Mouse (Mus musculus) embryo, embryonic 9.5 days (tissue): ENCODE data around the gene Fn1.

Experiments
- DNase-seq: peaks from one replicate; pipeline ENCODE4 v3.0.0-alpha.2; 2017; ENCODE audit errors: extremely low spot score

The Fn1 gene

DNA sequence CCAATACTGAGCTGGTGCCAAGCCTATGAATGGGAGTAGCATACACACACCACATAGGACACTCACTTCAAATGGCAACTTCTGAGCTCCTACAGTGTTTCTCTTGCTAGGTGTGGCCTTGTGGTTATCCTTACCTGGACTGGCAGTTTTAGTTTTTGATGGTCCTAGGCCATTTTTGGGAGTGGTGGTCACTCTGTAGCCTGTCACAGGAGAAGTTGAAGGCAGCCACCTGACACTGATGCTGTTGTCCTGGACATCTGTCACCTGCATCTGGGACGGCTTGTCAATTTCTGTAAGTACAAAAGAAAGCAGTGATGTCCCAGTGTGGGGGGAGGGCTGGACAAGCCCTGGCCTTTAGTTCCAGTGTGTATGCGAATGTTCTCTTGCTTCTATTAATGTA is 47.2 kb downstream of the Fn1 start:
- DNase-seq: no peak

DNA sequence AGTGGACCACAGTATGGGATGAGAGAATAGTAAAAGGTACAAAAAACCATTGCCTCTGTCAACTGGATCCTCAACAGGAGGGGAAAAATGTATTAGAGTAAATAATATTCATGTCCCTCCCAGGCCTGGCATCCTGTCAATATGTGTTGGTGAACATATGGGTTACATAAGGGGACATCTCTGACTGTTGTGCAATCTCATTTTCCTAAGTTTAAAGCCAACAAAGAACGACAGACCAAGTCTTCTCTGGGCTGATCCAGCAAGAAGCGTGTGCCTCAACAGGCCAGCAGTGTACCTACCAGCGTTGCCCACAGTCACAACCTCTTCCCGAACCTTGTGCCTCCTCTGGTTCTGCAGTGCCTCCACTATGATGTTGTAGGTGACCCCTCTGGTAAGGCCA is 57.6 kb downstream of the Fn1 start:
- DNase-seq: no peak

DNA sequence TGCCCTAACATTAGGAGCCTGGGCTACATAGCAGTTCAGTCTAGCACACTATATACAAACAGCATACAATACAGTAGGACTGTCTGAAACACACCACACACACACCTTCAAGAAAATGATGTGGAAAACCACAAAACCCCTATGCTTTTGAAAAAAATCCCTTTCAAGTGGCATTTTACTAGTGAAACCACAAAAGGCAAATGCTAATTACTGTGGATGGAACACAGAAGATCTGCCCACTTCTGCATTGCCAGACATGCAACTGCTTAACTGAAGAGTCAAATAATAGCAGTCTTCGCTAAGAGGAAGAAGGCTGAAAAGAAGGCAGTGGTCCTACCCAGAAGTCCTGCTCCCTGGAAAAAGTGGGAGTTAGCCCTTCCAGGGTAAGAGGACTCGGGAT is 58.7 kb downstream of the Fn1 start:
- DNase-seq: no peak

DNA sequence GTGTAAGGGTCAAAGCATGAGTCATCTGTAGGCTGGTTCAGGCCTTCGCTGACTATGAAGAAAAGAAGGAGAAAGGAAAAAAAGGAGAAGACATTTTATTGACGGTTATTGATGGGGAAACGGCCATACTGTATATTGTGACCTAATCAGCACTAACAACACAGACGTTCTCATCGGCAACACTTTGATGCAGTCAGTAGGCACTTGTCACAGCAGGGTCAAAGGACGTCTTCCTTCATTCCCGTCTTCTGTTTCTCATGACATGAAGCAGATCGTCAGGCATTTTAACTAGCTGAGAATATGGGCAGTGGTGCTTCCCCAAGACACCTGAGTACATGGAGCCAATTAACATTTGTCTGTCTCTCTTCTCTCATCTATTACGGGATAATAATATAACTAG is 59.8 kb downstream of the Fn1 start:
- DNase-seq: no peak

DNA sequence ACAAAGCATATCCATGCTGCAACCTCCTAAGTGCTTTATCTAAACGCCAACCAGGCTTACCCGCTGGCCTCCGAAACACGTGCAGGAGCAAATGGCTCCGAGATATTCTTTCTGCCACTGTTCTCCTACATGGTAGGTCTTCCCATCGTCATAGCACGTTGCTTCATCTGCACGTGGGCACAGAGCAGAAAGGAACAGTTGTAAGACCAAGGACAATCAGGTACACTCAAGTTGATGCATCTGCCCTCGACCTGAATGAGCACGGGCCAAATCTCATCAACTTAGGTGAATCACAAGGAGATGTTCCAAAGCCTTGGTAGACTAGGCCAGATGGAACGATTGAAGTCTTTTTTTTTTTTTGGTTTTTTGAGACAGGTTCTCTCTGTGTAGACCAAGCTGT is 63.0 kb downstream of the Fn1 start:
- no peak for DNase-seq

DNA sequence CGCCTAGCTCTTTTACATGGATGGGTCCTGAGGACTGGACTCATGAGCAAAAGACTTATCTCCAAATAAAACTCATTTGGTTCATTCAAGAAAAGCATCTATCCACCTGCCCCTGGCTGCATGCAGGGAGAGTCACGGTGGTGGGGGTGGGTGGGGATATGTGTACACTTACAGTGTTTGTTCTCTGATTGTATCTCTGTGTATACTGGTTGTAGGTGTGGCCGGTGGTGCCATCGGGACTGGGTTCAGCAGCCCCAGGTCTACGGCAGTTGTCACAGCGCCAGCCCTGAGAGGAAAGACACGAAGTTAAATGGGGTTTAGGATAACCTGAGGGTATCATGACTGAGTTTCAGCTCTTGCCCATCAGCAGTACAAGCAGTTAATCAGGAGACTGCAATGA is 66.3 kb downstream of the Fn1 start:
- DNase-seq: no peak

DNA sequence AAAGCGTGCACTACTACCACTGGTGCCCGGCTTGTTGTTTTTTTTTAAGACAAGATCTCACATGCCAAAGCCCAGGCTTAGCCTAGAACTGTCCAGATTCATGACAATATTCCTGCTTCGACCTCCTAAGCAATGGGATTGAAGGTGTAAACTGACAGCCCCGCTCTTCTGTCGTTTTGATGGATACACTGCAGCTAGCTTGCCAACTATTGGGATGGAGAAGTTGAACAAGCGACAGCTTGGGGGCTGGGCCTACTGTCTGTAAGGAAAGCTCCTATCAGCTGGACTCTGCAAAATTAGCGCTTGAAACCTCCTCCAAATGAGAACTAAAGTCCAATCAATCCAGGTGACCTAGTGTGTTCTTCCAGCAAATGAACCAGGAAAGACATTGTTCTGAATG is 69.1 kb downstream of the Fn1 start:
- DNase-seq: no peak

DNA sequence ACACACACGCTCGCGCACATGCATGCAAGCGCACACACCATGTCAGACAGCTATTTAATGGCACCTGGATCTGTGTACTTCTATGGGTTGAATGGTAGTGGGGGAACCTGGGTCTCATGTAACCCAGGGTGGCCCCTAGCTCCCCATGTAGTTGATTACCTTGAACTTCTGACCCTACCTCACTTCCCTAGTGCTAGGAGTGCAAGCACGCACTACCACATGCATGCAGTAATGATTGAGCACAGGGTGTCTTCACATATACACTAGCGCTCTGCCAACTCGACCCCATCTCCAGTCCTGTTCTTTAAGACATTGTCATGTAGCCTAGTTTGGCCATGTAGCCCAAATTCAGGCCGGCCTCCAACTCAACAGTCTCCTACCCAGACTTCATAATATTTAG is 69.7 kb downstream of the Fn1 start:
- no peak for DNase-seq

DNA sequence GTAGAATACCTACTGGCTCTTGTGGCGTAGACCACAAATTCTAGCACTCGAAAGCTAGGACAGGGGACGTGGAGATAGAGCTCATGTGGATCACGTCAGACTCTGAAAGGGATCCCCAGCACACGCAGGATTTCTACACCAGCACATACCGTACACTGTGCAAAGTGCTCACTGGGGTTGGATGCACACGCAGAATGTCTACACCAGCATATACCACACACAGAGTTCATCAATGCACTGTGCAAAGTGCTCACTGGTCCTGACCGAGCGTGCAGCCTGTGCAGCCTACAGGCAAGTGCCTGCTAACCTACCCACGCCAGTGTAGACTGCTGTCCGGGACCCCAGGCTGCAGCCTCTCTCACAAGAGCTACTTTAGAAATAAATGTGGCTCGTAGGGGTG is 72.6 kb downstream of the Fn1 start:
- no peak for DNase-seq

DNA sequence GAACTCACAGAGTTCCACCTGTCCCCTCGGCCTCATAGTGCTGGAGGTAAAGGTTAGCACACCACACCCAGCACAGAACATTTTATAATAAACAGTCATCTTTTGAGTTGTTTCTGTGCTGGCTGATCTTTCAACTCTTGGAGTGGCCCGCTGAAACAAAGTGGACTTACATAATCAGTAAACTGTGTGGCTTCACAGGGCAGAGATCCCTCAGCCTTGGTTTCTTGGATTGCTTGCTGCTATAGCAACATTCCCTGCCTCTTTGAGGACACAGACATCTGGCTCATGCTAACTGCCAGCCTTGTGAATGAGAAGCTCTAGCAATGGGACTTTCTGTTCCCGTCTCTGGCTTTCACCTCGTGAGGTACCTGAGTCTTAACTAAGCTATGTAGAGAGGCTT is 73.5 kb downstream of the Fn1 start:
- DNase-seq: no peak

DNA sequence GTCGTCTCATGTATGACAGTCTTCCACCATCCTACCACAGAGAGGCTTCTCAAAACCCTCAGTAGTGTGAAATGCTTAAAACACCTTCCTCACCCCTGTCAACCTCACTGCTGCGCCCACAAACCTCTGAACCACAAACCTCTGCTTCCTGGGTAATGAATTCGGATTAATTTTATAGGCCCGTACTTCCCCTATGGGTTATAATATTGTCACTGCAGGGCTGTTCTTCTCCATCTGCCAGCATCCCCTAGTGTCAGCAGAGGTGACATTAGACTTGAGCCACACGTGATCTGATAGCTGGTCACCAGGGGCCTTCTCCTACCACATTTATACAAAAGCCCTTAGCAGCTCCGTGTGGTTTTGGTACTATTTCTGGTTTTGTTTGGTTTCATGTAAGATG is 76.2 kb downstream of the Fn1 start:
- no peak for DNase-seq

DNA sequence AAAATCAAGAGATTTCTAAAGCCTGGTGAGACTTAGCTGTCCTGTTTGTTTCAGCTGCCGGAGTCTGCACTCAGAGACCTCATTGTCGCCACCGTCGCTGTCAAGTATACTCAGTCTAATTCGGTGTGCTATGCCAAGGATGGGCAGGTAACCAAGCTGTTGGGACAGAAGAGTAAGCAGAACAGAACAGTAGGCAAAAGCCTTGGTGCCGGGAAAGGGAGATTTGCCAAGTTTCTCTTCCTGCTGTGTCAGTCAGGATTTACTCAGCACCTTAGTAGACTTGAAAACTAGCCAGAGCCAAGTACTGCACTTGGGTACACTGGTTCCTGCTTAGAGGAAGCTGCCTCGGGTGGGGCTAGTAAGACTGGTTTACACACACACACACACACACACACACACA is 77.0 kb downstream of the Fn1 start:
- DNase-seq: no peak

DNA sequence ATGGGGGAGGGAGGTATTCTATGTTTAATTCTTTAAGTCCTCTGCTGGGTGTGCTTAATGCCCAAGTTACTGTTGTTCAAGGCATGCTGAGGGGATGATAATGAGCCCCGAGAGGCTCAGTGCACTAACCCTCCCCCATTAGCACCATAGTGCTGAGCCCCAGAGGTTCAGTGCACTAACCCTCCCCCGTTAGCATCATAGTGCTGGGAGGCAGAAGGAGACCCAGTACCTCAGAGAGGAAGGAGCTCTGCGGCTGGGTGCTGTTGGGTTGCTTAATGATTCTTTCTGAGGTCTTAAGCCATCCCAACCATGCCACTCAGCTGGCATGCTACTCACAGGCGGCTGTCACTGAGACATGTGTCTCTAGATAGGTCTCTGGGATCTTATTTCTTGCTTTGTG is 82.9 kb downstream of the Fn1 start:
- no peak for DNase-seq

DNA sequence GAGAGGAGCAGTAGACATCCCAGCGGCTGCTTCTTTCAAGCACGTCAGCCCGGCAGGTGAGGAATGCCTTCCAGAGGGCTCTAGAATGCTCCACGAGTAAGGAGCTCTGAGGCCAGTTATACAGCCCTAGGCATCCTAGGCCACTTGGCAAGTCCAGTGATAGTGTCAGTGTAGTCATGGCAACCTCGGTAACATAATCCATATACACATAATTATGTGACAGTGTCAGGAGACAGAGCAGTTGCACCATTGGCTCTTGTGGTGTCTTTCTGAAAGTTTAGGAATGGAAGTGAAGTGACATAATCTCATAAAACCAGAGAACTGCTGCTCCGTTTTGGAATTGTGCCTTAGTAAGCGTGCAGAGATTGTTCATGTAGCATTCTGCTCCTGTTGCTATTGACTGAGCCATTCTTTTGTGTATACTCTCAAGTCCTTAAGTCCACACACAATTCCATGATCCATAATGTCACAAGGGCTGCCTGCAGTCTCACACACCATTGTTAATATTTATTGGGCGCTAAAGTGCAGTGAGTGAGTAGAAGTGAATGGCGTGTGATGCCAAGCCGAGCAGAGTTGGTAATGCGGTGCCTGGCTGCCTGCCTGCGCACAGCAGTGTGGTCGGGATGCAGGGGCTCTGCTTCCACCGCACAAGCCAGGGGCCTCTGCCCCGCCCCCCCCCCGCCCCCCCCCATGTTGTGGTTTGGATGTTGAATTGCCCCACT is 85.0 kb downstream of the Fn1 start:
- no peak for DNase-seq

DNA sequence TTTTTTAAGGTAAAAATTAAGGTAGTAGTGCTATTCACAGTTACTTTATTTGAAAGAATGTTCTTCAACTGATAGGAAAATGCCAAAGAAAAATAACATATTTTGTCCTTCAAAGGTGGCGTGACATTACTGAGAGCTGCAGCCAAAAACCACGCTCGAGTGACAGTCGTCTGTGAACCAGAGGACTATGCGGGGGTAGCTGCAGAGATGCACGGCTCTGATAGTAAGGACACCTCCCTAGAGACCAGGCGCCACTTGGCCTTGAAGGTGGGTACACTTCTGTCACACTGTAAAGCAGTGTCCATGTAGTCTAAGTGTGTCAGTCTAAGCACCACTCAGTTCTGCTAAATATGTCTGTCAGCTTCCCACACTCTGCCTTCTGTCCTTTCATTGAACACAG is 88.7 kb downstream of the Fn1 start:
- DNase-seq: no peak

DNA sequence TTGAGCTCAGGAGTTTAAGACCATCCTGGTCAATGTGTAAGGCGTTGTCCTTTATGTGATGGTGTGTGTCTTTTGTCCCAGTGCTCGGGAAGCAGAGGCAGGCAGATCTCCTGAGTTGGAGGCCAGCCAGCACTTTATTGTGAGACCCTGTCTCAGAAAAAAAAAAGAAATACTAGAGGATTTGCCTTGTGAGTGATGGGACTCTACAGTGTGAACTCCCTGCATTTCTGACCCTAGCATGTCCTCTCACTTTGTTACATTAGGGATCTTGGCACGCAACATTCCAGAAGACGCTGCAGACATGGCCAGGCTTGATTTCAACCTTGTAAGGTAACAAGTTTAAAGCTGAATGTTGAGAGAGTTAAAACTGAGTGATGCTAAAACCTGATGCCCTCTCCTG is 92.4 kb downstream of the Fn1 start:
- no peak for DNase-seq

DNA sequence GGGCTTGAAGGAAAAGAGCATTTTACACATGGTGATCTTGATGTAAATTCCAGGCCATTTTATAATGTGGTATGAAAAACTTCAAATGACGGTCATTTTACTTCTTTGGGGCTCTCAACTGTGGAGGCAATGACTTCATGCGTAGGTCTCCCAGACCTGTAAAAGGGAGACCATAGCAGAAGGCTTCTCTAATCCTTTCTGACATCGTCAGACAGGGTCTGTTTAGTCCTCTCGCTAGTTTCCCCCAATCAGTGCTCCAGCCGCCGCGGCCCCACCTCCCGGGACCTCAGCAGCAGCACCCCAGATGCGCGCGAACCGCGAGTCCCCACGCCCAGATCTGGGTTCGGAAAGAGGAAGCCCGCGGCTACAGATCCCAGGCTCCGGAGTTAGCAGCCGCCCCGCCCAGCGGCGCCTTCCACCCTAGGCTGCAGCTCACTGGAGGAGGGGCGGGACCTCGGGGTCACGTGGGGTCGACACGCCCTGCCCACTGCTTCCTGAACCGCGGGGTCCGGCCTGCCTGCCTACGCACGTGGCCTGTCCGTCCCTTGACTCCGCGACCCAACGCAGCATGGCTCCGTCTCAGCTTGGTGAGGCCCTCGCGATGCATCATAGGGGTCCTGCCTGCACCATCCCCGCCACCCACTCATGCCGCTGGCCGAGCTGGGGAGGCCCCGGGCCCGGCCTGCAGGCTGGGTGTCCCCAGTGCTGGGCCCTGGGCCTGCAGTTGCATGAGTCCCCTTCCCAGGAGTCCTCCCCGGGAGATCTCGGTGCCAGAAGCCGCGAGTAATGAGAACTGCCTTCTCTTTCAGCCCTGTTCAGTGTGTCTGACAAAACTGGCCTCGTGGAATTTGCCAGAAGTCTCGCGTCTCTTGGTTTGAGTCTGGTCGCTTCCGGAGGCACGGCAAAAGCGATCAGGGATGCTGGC is 96.0 kb downstream of the Fn1 start, which contains the start of gene Atic:
Gene Atic, plus strand, starts transcription at position 463 of the 925 bp plus-strand sequence.
- peak; percentile 95 for DNase-seq

DNA sequence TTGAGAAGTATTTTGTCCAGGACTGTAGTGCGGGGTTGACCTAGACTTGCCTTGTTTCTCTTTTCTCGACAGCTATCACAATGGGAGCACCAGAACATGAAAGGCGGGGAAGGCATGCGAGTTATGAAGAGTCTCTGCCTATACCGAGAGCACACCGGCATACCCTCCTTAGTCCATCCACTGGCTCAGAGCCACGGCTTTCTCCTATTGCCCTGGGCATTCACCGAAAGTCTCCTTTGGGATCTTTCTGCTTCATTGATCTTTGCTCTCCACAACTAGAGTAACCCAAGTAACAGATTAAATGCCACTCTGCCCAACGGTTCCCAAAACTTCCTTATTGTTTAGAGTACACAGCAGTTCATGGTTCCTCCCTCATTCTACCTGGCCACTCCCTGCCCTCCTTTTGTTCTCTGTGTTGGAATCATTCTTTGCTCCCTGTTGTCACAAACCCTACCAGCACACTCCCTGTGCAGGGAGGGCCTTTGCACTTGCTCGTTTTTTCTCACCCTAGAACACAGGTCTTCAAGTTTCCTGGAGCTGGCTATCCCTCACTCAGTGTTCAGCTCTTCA is 102.3 kb downstream of the Fn1 start:
- no peak for DNase-seq

DNA sequence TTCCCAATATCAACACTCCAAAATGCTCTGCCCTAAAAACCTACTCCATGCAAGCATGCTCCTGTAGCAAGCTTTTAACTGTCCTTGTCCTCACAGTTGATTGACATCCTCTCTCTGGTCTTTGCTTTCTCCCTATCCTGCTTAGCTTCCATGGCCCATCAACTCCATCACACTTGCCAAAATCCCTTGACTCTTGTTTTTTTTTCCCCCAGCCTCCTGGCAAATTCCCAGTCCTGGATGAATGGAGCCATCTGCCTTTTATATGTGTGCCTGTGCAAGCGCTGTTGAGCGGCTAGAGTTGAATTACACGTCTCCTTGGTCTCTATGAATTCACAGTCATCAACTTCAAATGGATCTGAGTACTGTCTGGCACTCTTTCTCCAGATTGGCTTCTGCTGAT is 112.6 kb downstream of the Fn1 start:
- no peak for DNase-seq

DNA sequence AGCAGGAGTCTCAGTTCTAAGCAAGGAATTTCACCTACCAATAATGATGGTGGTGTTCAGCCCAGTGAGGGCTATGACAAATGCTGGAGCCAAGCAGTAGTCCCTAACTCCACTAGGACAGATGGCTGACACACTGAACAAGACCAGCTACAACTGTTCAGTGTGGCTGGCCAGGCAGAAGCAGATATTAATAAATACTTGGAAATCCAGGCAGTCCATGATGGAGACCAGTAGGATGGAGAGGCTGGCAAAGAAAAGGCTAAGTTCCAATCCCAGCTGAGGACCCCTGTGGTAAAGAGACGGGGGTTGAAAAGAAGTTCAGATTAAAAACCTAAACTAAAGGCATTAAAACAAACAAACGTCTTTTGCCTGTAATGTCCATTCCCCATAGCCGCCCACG is 113.4 kb downstream of the Fn1 start:
- DNase-seq: no peak
